Mouse (Mus musculus) ovary, postnatal 14 days (tissue): Measurements from ENCODE around the gene Flvcr1.
A peak's percentile ranks its signal among the peaks of the same experiment; 100 is the strongest.

Source experiments
- DNase-seq: peaks from one replicate; pipeline ENCODE4 v3.0.0; 2022; ENCODE audit warnings: low spot score

Flvcr1 gene

DNA sequence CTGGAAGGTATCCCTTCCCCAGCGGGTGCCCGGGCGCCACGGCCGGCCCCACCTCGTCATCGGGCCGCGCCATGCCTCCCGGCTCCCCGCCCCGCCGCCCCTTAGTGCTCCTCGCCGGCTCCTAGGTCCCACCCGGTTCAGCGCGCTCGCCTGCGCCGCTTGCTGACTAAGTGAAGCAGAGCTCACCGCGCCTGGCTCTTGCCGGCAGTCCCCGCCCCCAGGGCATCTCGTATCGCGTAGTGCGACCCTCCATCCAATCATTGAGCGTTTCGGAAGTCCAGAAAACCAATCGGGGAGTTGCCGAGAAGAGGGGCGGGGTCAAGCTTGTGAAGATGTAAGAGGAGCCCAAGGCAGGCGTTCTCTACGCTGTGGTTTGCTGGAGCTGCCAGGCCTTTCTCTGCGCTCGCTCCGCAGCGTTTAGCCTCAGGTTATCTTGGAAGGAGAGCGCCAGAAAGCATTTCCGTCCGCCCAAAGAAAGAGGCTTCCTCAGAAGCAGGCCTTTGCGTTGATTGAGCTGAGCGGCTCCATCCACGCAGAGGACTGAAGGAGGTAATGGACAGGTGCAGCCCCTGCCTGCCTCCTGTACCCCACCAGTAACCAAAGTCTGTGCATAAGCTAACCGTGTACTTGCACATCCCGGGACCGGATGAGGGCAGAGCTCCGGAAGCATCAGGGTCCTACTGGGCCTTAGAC is at the start of gene Flvcr1:
Gene Flvcr1, minus strand, starts transcription at position 138 of the 693 bp plus-strand sequence.
- peak; percentile 93 for DNase-seq

- DNase-seq: peak; percentile 44
Observed at GRCm38 (mm10) chr1:191075199-191075883, 49.4 kb upstream of the Flvcr1 start.

DNA sequence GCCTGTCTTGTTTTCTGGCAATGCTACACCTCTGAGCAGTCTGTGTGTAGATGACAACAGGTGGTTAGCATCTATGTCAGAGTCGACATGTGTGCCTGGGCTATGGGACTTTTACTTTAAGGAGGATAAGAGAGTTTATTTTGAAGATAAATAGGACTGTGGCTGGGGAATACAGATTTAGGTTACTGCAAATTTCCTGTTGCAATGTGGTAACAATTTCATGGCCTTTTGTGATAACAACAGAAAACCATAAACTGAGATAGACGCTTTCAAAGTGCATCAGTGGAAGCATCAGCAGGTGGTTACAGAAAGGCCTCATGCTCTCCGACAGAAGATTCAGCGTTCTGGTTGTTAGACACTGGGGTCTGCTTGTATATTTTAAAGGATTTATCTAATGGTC is 47.5 kb upstream of the Flvcr1 start:
- no peak for DNase-seq

DNA sequence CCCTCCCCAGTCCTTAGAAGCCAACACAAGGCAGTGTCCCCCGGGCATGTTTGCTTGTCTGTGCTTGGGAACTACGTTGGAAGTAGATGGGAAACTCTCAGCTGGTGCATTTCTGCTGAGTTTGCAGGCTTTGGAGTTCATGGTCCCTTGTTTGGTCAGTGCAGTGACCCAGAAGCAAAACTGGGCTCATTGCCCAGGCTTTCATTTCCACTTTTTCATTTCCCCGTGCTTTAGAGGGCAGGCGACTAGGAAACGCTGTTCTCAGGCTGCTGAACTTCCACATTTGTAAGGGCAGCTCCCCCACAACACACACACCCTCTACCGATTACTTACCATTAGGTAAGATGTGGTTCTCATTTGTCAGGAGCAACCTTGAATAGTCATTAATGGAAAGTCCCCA is 47.0 kb upstream of the Flvcr1 start:
- DNase-seq: peak; percentile 45

GRCm38 (mm10) chr1:191072329-191072913 is 46.5 kb upstream of the Flvcr1 start:
- no peak for DNase-seq

GRCm38 (mm10) chr1:191071613-191072012 is 45.7 kb upstream of the Flvcr1 start:
- no peak for DNase-seq

DNA sequence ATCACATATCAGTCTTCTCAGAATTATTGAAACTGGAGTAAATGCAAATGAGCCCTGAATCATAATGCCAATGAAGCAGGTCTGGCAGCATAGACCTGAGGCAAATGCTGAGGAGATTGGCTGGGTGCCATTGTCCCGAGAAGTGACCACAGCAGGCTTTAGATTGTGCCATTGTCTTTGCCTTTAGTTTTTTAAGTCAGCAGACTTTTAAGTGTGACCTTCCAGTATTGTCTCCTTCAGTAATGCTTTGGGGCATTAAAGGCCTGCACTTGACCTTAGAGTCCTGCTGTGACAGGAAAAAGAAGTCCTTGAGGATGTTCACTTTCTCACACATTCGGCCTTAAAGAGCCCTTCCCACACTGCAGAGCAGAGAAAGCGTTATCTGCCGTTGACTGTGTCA is 44.3 kb upstream of the Flvcr1 start:
- no peak for DNase-seq

DNA sequence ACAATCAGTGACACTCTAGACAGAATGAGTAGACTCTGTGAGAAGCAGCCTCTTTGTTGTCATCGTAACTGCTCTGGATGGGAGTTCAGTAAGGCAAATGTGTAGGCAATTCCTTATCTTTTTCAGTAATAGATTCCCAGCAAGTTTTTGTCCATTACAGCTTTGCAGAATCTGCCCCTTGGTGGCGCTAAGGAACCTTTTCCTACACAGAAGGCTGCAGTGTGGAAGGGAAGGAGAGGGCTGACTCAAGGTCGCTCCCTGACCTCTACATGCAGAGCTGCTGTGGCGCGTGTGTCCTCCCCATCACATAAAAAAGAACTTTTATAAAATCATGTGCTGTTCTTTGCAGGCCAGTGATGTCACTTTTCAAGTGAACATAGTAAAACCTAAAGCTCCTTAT is 42.4 kb upstream of the Flvcr1 start:
- DNase-seq: no peak

GRCm38 (mm10) chr1:191065188-191065587 is 39.2 kb upstream of the Flvcr1 start:
- no peak for DNase-seq

- DNase-seq: no peak
Observed at GRCm38 (mm10) chr1:191064535-191064934, 38.6 kb upstream of the Flvcr1 start.

GRCm38 (mm10) chr1:191063700-191064099 is 37.7 kb upstream of the Flvcr1 start:
- DNase-seq: no peak

DNA sequence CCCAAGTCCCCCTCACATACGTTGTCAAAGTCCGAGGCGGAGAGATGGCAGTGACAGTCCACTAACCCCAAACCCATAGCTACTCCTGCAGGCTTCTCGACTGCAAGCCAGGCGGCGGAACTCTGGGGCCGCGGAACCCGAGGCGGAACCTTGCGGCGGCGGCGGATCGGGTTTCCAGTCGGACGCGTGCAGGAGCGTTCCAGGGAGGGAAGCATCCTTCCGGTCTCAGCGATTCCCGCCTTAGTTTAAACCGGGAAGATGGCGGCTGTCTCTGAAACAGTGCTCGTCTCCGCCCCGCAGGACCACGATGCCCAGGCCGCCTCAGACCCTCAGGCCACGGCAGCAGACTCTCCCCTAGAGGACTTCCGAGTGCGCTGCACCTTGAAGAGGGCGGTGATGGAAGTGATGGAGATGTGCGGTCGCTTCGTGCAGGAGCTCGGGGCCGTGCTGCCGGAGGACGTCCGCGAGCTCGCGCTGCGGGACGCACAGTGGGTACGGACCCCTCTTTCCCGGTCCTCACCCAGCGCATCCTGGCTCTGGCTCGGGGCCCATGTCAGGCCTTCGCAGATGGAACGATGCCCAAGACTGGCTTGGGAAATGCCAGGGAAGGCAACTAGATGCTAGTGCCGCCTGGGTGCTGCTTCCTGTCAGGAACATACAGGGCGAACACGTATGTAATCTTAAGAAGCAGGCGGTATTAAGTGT is 37.0 kb upstream of the Flvcr1 start, which contains the start of the genes Tatdn3 and Nsl1:
Gene Tatdn3, minus strand, starts transcription at position 152 of the 705 bp plus-strand sequence.
Gene Nsl1, plus strand, starts transcription at position 232 of the 705 bp plus-strand sequence.
- DNase-seq: peak; percentile 93

DNA sequence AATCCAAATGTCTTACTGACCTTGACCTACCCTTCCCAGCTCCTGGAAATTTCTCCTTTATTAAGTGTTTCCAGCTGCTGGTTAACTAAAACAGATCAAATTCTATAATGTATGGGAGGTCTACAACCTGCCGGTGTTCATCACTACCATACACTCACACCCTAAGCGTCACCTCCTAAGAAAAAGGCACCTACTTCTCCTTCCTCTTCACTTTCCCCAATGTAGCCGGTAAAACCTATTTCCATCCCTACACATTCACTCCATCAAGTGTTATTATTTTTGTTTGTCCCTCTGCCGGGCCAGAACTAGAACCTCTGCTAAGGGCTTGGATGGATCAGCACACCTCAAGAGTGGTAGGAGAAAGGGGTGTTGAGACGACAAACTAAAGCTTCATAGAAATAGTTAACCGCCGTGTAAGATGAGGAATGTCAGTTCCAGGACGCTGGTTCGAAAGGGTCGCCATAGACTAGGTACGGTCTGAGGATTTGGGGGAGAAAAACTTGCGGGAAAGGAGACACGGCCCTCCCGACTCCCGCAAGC is 36.4 kb upstream of the Flvcr1 start:
- no peak for DNase-seq

GRCm38 (mm10) chr1:191057461-191057860 is 31.5 kb upstream of the Flvcr1 start:
- no peak for DNase-seq

- DNase-seq: no peak
Observed at GRCm38 (mm10) chr1:191055533-191055873, 29.5 kb upstream of the Flvcr1 start.

GRCm38 (mm10) chr1:191054870-191055532 is 29.0 kb upstream of the Flvcr1 start:
- no peak for DNase-seq

GRCm38 (mm10) chr1:191053555-191053954 is 27.6 kb upstream of the Flvcr1 start:
- DNase-seq: no peak

DNA sequence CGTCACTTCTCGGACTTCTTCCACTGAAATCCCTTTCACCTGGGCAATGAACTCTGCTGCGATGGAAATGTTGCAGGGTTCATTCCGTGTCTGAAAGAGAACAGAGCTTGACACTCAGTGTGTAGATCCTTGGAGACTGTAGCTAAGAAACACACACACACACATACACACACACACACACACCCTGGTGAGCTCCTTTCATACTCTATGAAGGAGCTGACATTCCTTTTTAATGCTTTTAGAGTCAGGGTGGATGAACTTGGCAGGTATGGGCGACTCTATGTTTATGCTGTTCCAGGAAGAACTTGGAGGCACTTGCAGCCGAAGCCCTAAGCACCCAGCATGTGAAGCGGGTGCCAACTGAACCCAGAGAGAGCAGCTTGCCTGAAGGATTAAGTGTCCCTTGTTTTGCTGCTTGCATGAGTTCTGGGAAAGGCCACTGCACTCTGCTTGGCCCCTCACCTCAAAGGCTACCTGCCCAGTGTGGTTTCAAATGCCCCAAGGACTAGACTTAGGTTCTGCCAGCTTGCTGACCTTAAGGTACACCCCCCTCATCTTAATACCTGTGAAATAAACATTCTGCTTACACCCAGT is 20.4 kb upstream of the Flvcr1 start:
- no peak for DNase-seq

DNA sequence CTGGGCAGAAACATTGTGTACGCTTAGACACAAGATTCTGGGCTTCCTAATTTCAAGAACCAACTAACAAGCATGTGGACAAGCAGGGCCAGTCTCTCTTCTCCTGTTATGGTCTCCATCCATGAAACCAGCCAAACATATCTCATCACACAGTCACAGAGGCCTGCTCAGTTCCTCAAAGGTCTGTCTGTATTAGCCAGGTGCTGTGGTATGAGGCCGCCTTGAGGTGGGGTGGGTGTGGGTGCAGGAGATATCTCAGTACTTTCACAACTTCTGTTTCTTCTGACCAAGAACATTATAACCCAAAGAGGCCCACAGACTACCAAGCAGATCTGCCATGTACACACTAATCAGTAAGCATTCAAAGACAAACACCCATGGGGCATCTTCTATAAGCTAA is 19.3 kb upstream of the Flvcr1 start:
- no peak for DNase-seq

DNA sequence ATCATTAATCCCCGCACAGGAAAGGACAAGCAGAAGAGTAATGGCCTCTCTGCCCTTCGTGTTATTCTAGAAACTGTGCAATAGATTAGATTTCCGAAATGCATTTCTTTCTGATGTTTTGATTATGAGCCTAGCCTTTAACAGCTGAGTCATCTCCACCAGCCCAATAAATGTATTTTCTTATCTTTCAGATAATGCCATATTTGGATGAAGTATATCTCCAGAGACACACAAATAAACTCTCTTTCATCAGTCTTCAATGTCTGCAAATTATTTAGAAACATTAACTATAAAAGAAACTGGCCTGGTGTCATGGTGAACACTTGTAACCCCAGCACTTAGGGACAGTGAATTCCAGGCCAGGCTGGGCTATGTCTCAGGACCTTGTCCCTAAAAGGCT is 16.7 kb upstream of the Flvcr1 start:
- DNase-seq: no peak

GRCm38 (mm10) chr1:191042106-191042505 is 16.1 kb upstream of the Flvcr1 start:
- DNase-seq: no peak
